Mouse (Mus musculus): Measurements from ENCODE around the gene Cdca7. TPM values are rescaled to one million over a fixed set of nuclear protein-coding genes. Genes with fewer than 3 reads are reported as not detected.

The Cdca7 gene
- total RNA-seq, 1 experiment: 94.1 TPM

- Histone ChIP-seq H3K9me3 (ENCODE audit: control insufficient read depth, insufficient read depth, low read depth, low read length) (no peaks in the 10 kb centered on the region), H3K36me3 (ENCODE audit: control insufficient read depth, insufficient read depth, low read length, poor library complexity, severe bottlenecking) (no peaks in the 10 kb centered on the region), H3K9ac (ENCODE audit: insufficient read depth, low read depth, low read length, poor library complexity, severe bottlenecking) (no peak overlapping the region), H3K4me1 (ENCODE audit: control insufficient read depth in 2 of 2, insufficient read depth in 2 of 2, low read length in 2 of 2, poor library complexity in 1 of 2) (peaks cover 0 to 3% of the 10 kb centered on the region in 2 experiments; a peak in 1 of 4 replicates), H3K4me3 (ENCODE audit: insufficient read depth in 1 of 2, low read depth in 1 of 2, low read length in 2 of 2, poor library complexity in 1 of 2, severe bottlenecking in 1 of 2) (no peak overlapping the region), H3K27ac (ENCODE audit: insufficient read depth, low read depth, low read length, poor library complexity, severe bottlenecking) (no peak overlapping the region)
- no peak for DNase-seq (ENCODE audit: low read depth, low spot score)
- in situ Hi-C loops (cut with MboI; ENCODE audit: low sequenced_read_pairs in 2 of 2, unreplicated experiment in 2 of 2): no loop called here
- no peak for TF ChIP-seq CHD2 (IDR thresholded peaks at IDR 0.05; ENCODE audit: low read depth, low read length)
These were observed 59.9 kb downstream of the Cdca7 start for GRCm38 (mm10) chr2:72535889-72536288.

Other genes with a start within 250 kb of the Cdca7 start
- 16.9 and 20.3 TPM in 2 replicates for gene Map3k20, start 190.5 kb upstream of the Cdca7 start, total RNA-seq (2012; rRNA removed)